Mouse (Mus musculus) hindbrain, embryonic 16.5 days (tissue): Measurements from ENCODE around the gene Psma2. TPM values are rescaled to one million over a fixed set of nuclear protein-coding genes. Genes with fewer than 3 reads are reported as not detected.
A peak's percentile ranks its signal among the peaks of the same experiment; 100 is the strongest.

Experiments
- ATAC-seq: fragments of 200-750 bp; cut with Nextera tagmentation; 2 replicates; pipeline ENCODE4 v1.8.0; 2017; ENCODE audit warnings: moderate TSS enrichment, moderate library complexity
- H3K27ac ChIP-seq: fragments of 300-500 bp; sonication (generic); 2 replicates; pipeline ENCODE4 v1.5.1; 2014; ENCODE audit warnings: low read depth, mild to moderate bottlenecking, control low read depth, low read length, moderate library complexity
- H3K27me3 ChIP-seq: fragments of 300-500 bp; sonication (generic); replicated peaks from 2 replicates; pipeline ENCODE4 v1.6.1; 2014; ENCODE audit warnings: low read length; ENCODE audit not compliant: control insufficient read depth, insufficient read depth
- H3K36me3 ChIP-seq: fragments of 300-500 bp; sonication (generic); 2 replicates; pipeline ENCODE4 v1.6.1; 2014; ENCODE audit warnings: mild to moderate bottlenecking, low read length, moderate library complexity, mixed read lengths; ENCODE audit not compliant: control insufficient read depth, insufficient read depth
- H3K4me1 ChIP-seq: fragments of 300-500 bp; sonication (generic); 2 replicates; pipeline ENCODE4 v1.6.1; 2014; ENCODE audit warnings: low read depth, low read length; ENCODE audit not compliant: control insufficient read depth, insufficient read depth
- H3K4me2 ChIP-seq: fragments of 300-500 bp; sonication (generic); 2 replicates; pipeline ENCODE4 v1.6.1; 2014; ENCODE audit warnings: mild to moderate bottlenecking, low read length, control low read depth, moderate library complexity
- H3K4me3 ChIP-seq: fragments of 300-500 bp; sonication (generic); 2 replicates; pipeline ENCODE4 v1.5.1; 2014; ENCODE audit warnings: mild to moderate bottlenecking, low read length, control low read depth, moderate library complexity
- H3K9ac ChIP-seq: fragments of 300-500 bp; sonication (generic); 2 replicates; pipeline ENCODE4 v1.6.1; 2014; ENCODE audit warnings: low read depth, mild to moderate bottlenecking, control low read depth, low read length, moderate library complexity
- H3K9me3 ChIP-seq: fragments of 300-500 bp; sonication (generic); 2 replicates; pipeline ENCODE4 v1.6.1; 2014; ENCODE audit warnings: mild to moderate bottlenecking, low read length, moderate library complexity; ENCODE audit not compliant: control insufficient read depth
- WGBS: fragments of 180-500 bp; shearing (Covaris S2); extraction: QIAGEN DNeasy Blood & Tissue Kit; methylation state at CpG from one replicate; pipeline ENCODE4 v1.1.7; 2014; 5-methylcytosine and 5-hydroxymethylcytosine counted together
- polyA plus RNA-seq: library from polyadenylated mRNA; unstranded; fragments of >200 nt; fragmentation: Nextera tagmentation; extraction: Ambion mirVana; gene quantifications from 2 replicates; pipeline ENCODE4 v1.2.1, GENCODE M21; 2015

The Psma2 gene
- 165 and 175 TPM in 2 replicates for polyA plus RNA-seq

DNA sequence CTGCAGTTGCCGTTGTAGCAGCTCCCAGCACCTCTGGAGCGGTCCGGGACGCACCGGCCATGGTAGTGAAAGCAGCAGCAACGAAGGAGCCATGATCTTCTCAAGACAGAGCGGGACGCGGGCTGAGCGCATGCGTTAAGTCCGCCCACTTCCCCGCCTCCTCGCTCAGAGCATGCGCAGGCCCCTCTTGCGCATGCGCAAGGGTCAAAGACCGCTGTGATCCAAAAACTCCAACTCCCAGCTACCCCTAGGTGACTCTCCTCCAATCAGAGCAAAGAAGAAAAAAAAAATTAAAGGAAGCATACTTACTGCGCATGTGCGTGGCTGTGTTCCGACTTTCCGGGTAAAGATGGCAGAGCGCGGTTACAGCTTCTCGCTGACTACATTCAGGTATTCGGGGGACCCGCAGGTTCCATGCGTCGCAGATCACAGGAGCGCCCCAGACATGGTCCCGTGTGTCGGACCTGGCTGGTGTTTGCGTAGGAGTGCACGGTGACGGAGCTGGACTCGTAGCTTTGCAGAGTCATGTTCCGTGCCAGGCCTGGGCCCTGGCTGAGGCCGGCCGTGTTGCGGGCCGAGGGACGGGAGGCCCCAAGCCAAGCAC, at the start of gene Psma2, which contains the start of gene Mrpl32:
TSS of gene Psma2 (plus strand) at position 315 of the 604 bp plus-strand sequence.
TSS of gene Mrpl32 (minus strand) at position 240 of the 604 bp plus-strand sequence.
- no peaks in the 10 kb centered on the region for H3K9me3 ChIP-seq
- no peaks in the 10 kb centered on the region for H3K27me3 ChIP-seq
- ATAC-seq, result peak; percentile 98
- peak within 1 kb of the TSS; percentile 75 for H3K27ac ChIP-seq
- peak within 1 kb of the TSS; percentile 90 for H3K9ac ChIP-seq
- peak within 1 kb of the TSS; percentile 94 for H3K4me3 ChIP-seq
- H3K36me3 ChIP-seq, result peaks cover 15% of the 10 kb centered on the region
- H3K4me1 ChIP-seq, result peaks cover 7% of the 10 kb centered on the region
- under 1% methylated on average over 42 of the region's 42 CpGs for WGBS
- H3K4me2 ChIP-seq, result peak within 1 kb of the TSS; percentile 71

DNA sequence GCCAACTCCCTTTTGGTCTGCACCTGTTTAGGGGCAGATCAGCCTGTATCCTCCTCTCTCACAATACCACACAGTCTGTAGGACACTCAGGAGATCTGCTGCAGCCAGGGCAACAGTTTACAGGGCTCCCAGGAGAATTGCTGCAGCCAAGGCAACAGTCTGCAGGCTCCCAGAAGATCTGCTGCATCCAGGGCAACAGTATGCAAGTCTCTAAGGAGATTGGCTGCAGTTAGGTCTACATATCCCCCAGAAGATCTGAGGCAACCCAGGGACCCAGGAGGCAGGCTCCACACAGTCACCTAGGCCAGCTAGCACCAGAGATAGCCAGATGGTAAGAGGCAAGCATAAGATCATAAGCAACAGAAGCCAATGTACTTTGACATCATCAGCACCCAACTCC, 38.9 kb upstream of the Psma2 start:
- H3K9ac ChIP-seq, result no peak overlapping the region
- H3K9me3 ChIP-seq, result no peaks in the 10 kb centered on the region
- H3K27me3 ChIP-seq, result no peaks in the 10 kb centered on the region
- H3K4me3 ChIP-seq, result no peak overlapping the region
- no peak overlapping the region for H3K27ac ChIP-seq
- H3K4me1 ChIP-seq, result no peaks in the 10 kb centered on the region
- no peak overlapping the region for H3K4me2 ChIP-seq
- H3K36me3 ChIP-seq, result no peaks in the 10 kb centered on the region
- ATAC-seq, result no peak

DNA sequence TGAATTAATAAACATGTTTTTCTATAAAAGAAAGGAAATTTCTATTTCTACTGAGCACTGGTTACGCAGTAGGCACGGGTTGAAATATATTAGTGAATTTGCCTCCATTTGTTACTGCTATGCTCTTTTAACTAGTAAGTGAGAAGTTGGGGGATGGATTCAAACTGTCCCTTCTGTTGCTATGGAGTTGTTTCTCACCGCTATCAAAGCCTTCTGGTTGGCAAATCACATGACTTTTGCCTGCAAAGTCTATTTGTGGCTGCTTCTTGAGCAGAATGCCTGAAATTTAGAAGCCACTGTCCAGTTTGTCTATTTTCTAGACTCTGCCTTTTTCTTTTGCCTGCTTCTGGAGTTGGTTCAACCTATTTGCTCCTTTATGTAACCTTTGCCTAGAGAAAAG, 32.6 kb upstream of the Psma2 start:
- Histone ChIP-seq H3K9me3 (no peaks in the 10 kb centered on the region), H3K36me3 (no peaks in the 10 kb centered on the region), H3K4me2 (no peak overlapping the region), H3K4me1 (no peaks in the 10 kb centered on the region), H3K27me3 (no peaks in the 10 kb centered on the region), H3K9ac (no peak overlapping the region), H3K27ac (no peak overlapping the region), H3K4me3 (no peak overlapping the region)
- WGBS, result 79% methylated on average over 3 of the region's 3 CpGs
- ATAC-seq, result no peak

DNA sequence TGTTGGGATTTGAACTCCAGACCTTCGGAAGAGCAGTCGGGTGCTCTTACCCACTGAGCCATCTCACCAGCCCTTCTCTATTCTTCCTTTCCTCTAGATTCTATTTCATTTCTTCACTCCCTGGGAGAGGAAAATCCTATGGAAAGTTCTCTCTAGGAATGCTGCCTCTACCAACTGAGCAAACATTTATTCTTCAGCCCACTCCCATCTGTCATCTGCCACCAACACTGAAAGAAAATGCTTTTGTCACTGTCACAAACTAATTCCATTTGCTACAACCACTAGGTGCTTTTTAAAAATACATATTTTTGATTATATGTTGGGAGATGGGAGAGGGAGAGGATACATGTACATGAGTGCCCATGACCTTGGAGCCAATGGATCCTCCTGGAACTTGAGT, 10.3 kb upstream of the Psma2 start:
- H3K27ac ChIP-seq, result no peak overlapping the region
- H3K9ac ChIP-seq, result no peak overlapping the region
- H3K36me3 ChIP-seq, result no peaks in the 10 kb centered on the region
- no peak overlapping the region for H3K4me3 ChIP-seq
- 96% methylated on average over 2 of the region's 2 CpGs for WGBS
- H3K4me1 ChIP-seq, result no peaks in the 10 kb centered on the region
- no peak overlapping the region for H3K4me2 ChIP-seq
- no peak for ATAC-seq
- H3K9me3 ChIP-seq, result no peaks in the 10 kb centered on the region
- no peaks in the 10 kb centered on the region for H3K27me3 ChIP-seq

DNA sequence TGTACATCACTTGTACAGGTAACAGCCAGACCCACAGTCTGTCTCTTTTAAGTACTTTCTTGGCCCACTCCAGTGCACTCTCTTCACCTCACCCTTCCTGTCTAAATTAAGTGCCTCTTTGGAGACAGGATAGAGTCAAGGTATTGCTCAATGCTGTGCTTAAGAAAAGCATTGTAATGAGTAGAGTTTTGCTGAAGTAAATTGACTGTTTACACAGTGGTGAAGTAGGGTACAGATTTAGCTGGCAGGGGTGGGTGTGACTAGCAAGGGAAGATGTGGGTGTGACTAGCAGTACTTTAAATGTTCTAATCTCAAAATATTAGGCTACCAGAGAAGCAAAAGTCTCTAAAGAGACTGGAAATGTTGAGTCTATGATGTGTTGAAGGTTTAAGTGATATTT, 5.4 kb upstream of the Psma2 start:
- Histone ChIP-seq H3K4me3 (no peak overlapping the region), H3K4me1 (peaks cover 7% of the 10 kb centered on the region), H3K4me2 (no peak overlapping the region), H3K27ac (no peak overlapping the region), H3K36me3 (peaks cover 5% of the 10 kb centered on the region; the same call in 1 of the 2 replicates), H3K27me3 (no peaks in the 10 kb centered on the region), H3K9me3 (no peaks in the 10 kb centered on the region), H3K9ac (no peak overlapping the region)
- no peak for ATAC-seq

DNA sequence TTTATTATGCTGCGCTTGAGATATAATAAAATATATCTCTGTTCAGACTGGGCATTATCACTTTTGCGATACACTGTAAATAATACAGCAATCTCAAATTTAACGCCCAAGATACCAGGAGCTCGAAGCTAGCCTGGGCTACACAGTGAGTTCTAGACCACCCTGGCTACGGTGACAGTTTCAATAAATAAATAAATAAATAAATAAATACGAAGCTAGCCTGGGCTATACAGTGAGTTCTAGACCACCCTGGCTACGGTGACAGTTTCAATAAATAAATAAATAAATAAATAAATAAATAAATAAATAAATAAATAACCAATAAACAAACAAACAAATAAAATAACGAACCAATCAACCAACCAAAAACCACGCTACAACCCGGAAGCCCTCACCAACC, 577 bp upstream of the Psma2 start:
- Histone ChIP-seq H3K4me3 (peak overlapping the region; percentile 94), H3K27ac (peak overlapping the region; percentile 75; the same call in 1 of the 2 replicates), H3K4me1 (peaks cover 7% of the 10 kb centered on the region), H3K4me2 (peak overlapping the region; percentile 56), H3K9me3 (no peaks in the 10 kb centered on the region), H3K36me3 (peaks cover 13% of the 10 kb centered on the region), H3K27me3 (no peaks in the 10 kb centered on the region), H3K9ac (peak overlapping the region; percentile 78)
- 7% methylated on average over 10 of the region's 10 CpGs for WGBS
- ATAC-seq, result peak; percentile 69

DNA sequence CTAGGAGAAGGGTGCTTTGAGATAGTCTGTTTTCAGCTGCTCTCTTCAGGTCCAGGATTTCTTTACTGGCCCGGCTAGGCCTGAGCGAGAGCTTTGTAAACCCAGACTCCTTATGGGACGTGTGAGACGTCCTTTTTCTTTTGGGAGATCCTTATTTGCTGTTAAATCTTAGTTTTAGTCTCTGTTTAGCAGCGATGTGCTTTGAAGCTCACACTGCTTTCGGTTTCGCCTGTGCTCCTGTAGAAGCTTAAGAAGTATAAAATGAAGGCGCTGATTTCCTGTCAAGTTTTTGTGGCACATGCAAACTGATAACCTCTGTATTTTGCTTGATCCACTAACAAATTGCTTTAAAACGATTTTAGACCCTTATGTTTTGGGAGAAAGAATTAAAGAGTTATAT, 513 bp downstream of the Psma2 start:
- peaks cover 16% of the 10 kb centered on the region for H3K36me3 ChIP-seq
- H3K27ac ChIP-seq, result peak overlapping the region; percentile 68
- H3K27me3 ChIP-seq, result no peaks in the 10 kb centered on the region
- H3K4me3 ChIP-seq, result peak overlapping the region; percentile 94
- peak overlapping the region; percentile 71 for H3K4me2 ChIP-seq
- H3K9ac ChIP-seq, result peak overlapping the region; percentile 90
- peaks cover 7% of the 10 kb centered on the region for H3K4me1 ChIP-seq
- no peaks in the 10 kb centered on the region for H3K9me3 ChIP-seq
- no peak for ATAC-seq
- under 1% methylated on average over 9 of the region's 9 CpGs for WGBS

DNA sequence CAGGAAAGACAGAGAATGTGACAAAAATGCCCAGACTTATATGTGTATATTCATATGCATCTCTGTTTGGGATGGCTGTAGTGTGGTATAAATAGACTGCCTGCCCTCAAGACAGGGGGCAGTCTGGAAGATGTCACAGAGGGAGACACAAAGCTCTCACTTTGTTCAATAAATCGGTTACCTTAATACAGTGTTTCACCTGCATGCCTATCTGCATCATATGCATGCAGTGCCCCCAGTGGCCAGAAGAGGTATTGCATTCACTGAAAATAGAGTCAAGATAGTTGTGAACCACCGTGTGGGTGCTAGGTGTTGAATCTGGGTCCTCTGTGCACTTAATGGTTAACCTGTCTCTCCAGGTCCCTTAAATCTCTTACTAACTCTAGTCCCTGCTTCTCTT, 5.7 kb downstream of the Psma2 start:
- ATAC-seq, result peak; percentile 63; the same call in 1 of the 2 replicates
- Histone ChIP-seq H3K4me2 (no peak overlapping the region), H3K9me3 (no peaks in the 10 kb centered on the region), H3K9ac (no peak overlapping the region), H3K4me3 (no peak overlapping the region), H3K4me1 (no peaks in the 10 kb centered on the region; the same call in 1 of the 2 replicates), H3K27ac (no peak overlapping the region), H3K36me3 (peaks cover 24% of the 10 kb centered on the region), H3K27me3 (no peaks in the 10 kb centered on the region)
- whole genome bisulfite sequencing, result 40% methylated on average over 2 of the region's 2 CpGs

DNA sequence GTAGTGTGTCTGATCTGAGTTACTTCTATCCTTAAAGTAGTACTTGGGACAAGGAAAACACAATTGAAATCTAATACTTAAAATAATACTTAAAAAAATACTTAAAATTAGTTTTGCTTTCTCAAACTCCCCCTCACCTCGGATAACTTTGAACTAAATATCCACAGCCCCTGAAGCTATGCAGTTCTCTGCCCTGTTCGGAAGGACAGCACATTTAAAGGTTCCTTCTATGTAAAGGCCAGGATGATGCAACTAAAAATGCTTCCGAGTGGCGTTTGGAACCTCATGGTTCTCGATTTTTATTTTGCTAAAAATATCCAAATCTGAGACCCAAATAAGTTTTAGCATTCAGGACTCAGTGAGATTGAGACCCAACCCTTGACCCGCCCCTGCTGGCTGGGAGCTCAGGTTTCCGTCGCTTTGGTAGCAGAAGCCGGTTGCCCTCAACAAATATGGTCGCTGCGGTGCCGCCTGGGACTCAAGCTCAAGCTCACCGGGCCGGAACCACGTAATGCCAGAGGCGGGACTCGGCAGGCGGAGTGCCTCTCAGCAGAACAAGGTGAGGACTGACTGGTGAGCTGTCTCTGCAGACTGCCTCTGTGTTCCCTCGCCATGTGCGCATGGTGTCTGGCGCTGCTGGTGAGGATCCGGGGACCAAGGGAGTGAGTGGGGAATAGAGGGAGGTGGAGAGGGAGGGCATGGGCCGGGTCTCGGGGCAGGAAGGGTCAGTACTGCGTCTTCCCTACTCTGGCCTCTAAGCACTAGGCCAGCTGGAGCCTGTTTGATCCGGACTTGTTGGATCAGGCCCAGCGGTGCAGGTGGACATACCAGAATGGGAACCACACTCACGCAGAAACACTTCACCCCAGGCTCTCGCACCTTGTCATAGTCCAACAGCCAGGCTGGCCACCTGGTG, 16.9 kb downstream of the Psma2 start, which contains the start of gene AW209491:
TSS of gene AW209491 (plus strand) at position 429 of the 916 bp plus-strand sequence.
- Histone ChIP-seq H3K9ac (peak within 1 kb of the TSS; percentile 65), H3K36me3 (peaks cover 12% of the 10 kb centered on the region), H3K27ac (peak within 1 kb of the TSS; percentile 72), H3K27me3 (no peaks in the 10 kb centered on the region), H3K4me1 (peaks cover 9% of the 10 kb centered on the region), H3K4me3 (peak within 1 kb of the TSS; percentile 54), H3K9me3 (no peaks in the 10 kb centered on the region), H3K4me2 (peak within 1 kb of the TSS; percentile 70)
- ATAC-seq, result peak; percentile 98
- 2% methylated on average over 29 of the region's 29 CpGs for WGBS
